Mouse (Mus musculus): Measurements from ENCODE around the gene Nudt8. TPM values are rescaled to one million over a fixed set of nuclear protein-coding genes. Genes with fewer than 3 reads are reported as not detected.
A peak's percentile ranks its signal among the peaks of the same experiment; 100 is the strongest.
"Not testable (repeated sequence)": the region's sequence is repeated elsewhere in the genome, so short reads cannot be mapped to it uniquely, and the experiment has no call there.

The Nudt8 gene
- polyA plus RNA-seq, 1 experiment from 2014 or later, result 31.5 TPM

DNA sequence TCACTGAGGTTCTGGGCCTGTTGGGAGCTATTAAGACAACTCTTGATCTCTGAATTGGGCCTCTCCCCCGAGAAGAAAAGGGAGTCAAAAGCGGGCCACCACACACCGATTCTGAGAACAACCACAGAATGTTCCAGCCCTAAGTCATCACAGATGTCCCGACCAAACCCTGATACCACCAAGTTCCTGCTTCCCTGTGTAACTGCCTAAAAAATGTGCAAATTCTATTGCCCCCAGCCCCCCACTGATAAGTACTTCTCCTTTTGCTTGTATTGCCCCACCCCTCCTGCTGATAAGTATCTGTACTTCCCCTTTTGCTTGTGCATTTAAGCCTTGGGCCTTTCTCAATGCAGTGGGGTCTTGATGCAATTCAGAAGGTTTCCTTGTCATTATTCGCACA, 43.7 kb downstream of the Nudt8 start:
- H3K4me1 ChIP-seq; ATAC-seq (ENCODE audit: insufficient number of reproducible peaks, low FRiP score, low TSS enrichment, low read depth); H3K27ac ChIP-seq; H3K4me2 ChIP-seq; H3K4me3 ChIP-seq; H3K9ac ChIP-seq; H3K27me3 ChIP-seq; H3K9me3 ChIP-seq; H3K36me3 ChIP-seq: not testable (repeated sequence)
- 86% methylated on average over 5 of the region's 5 CpGs for WGBS

DNA sequence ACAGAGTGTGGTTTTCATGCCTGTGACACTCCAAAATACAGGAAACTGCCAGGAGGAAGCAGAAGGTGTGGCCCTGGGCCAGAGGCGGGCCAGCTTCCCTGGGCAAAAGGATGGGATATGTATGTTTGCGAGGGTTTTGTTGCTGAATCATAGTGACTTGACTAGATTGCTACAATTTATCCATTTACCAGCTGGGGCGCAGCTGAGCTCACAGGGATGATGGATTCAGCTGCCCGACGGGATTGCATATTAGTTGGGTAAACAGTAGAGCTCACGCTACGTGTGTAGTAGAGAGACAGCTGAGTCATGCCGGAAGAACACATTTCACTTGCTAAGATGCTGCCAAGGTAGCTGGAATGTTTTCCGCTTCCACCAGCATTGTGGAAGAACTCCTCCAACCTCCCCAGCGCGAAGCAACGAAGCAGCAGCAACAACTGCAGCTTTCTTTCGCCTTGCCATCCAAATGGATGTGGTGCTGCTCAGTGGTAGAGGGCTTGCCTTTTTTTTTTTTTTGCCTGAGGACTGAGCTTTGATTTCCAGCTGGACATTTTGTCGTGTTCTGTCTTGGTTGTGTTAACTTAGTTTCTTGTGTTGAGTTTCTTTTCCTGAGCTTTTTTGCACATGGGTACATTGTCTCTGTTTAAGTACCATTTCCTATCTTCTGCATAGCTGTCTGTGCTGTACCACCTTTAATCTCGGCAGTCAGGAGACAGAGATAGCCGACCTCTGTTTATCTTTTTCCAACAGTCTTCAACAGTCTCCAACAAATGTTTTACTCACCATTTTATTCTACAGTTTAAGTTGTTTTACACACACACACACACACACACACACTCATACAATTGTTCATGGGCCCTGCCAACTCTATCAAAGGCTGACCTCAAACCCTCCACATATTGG, 45.8 kb downstream of the Nudt8 start, which contains the start of gene Gstp2:
Gene Gstp2, minus strand, starts transcription at position 58 of the 900 bp plus-strand sequence.
- Histone ChIP-seq H3K27me3 (no peaks in the 10 kb centered on the region), H3K27ac (peak within 1 kb of the TSS; percentile 67), H3K4me1 (peaks cover 9% of the 10 kb centered on the region), H3K4me3 (peak within 1 kb of the TSS; percentile 8), H3K36me3 (no peaks in the 10 kb centered on the region), H3K9ac (no peak within 1 kb of the TSS), H3K4me2 (peak within 1 kb of the TSS; percentile 19), H3K9me3 (no peaks in the 10 kb centered on the region)
- WGBS, result 44% methylated on average over 16 of the region's 16 CpGs
- ATAC-seq (ENCODE audit: insufficient number of reproducible peaks, low FRiP score, low TSS enrichment, low read depth), result no peak

DNA sequence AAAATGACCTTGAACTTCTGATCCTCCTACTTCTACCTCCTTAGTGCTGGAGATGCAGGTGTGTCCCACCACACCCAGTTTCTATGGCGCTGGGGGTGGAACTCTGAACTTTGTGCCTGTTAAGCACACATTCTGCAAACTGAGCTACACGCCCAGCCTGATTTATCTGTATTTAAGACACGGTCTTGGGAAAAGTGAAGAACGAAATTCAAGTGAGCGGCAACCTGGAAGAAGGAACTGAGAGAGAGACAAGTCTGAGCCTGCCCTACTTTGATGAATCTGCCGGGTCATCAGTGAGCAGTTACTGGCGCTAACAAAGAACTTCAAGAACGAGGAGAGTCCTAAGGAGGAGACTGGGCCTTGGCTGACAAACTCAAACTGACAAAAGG, 46.5 kb downstream of the Nudt8 start:
- Histone ChIP-seq H3K4me2 (no peak overlapping the region), H3K4me3 (no peak overlapping the region), H3K27ac (no peak overlapping the region; the same call in 1 of the 2 replicates), H3K9ac (no peak overlapping the region), H3K27me3 (no peaks in the 10 kb centered on the region), H3K4me1 (peaks cover 9% of the 10 kb centered on the region), H3K9me3 (no peaks in the 10 kb centered on the region), H3K36me3 (no peaks in the 10 kb centered on the region)
- no peak for ATAC-seq (ENCODE audit: insufficient number of reproducible peaks, low FRiP score, low TSS enrichment, low read depth)
- WGBS, result 73% methylated on average over 8 of the region's 8 CpGs

DNA sequence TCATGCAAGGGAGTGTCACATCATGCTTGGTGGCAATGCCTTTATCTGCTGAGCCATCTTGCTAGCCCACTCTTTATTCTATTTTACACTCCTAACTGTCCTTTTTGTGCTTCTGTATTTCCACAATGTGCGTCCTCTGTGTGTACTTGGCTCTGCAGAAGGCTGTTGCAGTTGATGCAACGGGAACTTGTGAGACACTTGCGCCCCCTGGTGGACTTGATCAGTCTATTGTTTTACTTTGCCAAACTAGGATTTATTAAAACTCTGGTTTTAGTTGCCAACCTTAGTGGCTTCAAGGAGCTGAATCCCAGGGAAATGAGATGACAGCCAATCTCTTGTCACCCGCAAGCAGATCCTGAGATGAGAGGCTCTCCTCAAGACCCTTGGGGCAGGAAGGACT, 47.5 kb downstream of the Nudt8 start:
- no peak for ATAC-seq (ENCODE audit: insufficient number of reproducible peaks, low FRiP score, low TSS enrichment, low read depth)
- Histone ChIP-seq H3K4me3 (no peak overlapping the region), H3K4me2 (no peak overlapping the region), H3K36me3 (no peaks in the 10 kb centered on the region), H3K27ac (no peak overlapping the region), H3K27me3 (no peaks in the 10 kb centered on the region), H3K9ac (no peak overlapping the region), H3K9me3 (no peaks in the 10 kb centered on the region), H3K4me1 (peaks cover 9% of the 10 kb centered on the region)
- 18% methylated on average over 4 of the region's 4 CpGs for WGBS

DNA sequence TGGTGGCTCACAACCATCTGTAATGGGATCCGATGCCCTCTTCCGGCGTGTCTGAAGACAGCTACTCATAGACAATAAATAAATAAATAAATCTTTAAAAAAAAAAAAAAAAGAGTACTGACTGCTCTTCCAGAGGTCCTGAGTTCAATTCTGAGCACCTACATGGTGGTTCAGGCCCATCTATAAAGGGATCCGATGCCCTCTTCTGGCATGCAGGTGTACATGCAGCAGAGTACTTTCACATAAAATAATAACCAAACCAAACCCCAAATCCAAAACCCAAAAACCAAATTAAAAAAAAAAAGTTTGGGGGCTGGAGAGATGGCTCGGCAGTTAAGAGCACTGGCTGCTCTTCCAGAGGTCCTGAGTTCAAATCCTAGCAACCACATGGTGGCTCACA, 48.7 kb downstream of the Nudt8 start:
- not testable (repeated sequence) for ATAC-seq (ENCODE audit: insufficient number of reproducible peaks, low FRiP score, low TSS enrichment, low read depth); H3K9me3 ChIP-seq; H3K27ac ChIP-seq; H3K9ac ChIP-seq; H3K4me1 ChIP-seq; H3K4me2 ChIP-seq; H3K4me3 ChIP-seq; H3K36me3 ChIP-seq; H3K27me3 ChIP-seq
- WGBS, result 84% methylated on average over 5 of the region's 5 CpGs

GRCm38 (mm10) chr19:4051016-4051415, 50.6 kb downstream of the Nudt8 start:
- 94% methylated on average over 5 of the region's 5 CpGs for WGBS
- no peak overlapping the region for H3K4me2 ChIP-seq
- H3K27ac ChIP-seq, result no peak overlapping the region
- H3K36me3 ChIP-seq, result no peaks in the 10 kb centered on the region
- H3K9ac ChIP-seq, result no peak overlapping the region
- ATAC-seq (ENCODE audit: insufficient number of reproducible peaks, low FRiP score, low TSS enrichment, low read depth), result no peak
- H3K27me3 ChIP-seq, result no peaks in the 10 kb centered on the region
- no peak overlapping the region for H3K4me3 ChIP-seq
- no peaks in the 10 kb centered on the region for H3K9me3 ChIP-seq
- peaks cover 5% of the 10 kb centered on the region for H3K4me1 ChIP-seq

Other genes with a start within 250 kb of the Nudt8 start
- 25.2 and 29.0 TPM in 2 replicates for gene Kmt5b, start 233.2 kb upstream of the Nudt8 start, polyA plus RNA-seq (2015; fragmentation: Nextera tagmentation; extraction: Ambion mirVana)
- gene Chka, start 148.8 kb upstream of the Nudt8 start, polyA plus RNA-seq (2015; fragmentation: Nextera tagmentation; extraction: Ambion mirVana), result 32.3 and 32.7 TPM in 2 replicates
- gene Tcirg1, start 93.4 kb upstream of the Nudt8 start, polyA plus RNA-seq (2015; fragmentation: Nextera tagmentation; extraction: Ambion mirVana), result 46.3 and 52.4 TPM in 2 replicates
- gene Ndufs8, start 87.8 kb upstream of the Nudt8 start, polyA plus RNA-seq (2015; fragmentation: Nextera tagmentation; extraction: Ambion mirVana), result 244 and 254 TPM in 2 replicates
- gene Aldh3b1, start 70.8 kb upstream of the Nudt8 start, polyA plus RNA-seq (2015; fragmentation: Nextera tagmentation; extraction: Ambion mirVana), result 2.7 and 4.2 TPM in 2 replicates
- gene Unc93b1, start 65.4 kb upstream of the Nudt8 start, polyA plus RNA-seq (2015; fragmentation: Nextera tagmentation; extraction: Ambion mirVana), result 26.1 and 30.5 TPM in 2 replicates
- gene Aldh3b3, start 41.9 kb upstream of the Nudt8 start, polyA plus RNA-seq (2015; fragmentation: Nextera tagmentation; extraction: Ambion mirVana), result 3.7 and 6.7 TPM in 2 replicates
- gene Aldh3b2, start 28.3 kb upstream of the Nudt8 start, polyA plus RNA-seq (2015; fragmentation: Nextera tagmentation; extraction: Ambion mirVana), result 35.9 and 37.2 TPM in 2 replicates
- 5.9 and 7.5 TPM in 2 replicates for gene Acy3, start 14.0 kb upstream of the Nudt8 start, polyA plus RNA-seq (2015; fragmentation: Nextera tagmentation; extraction: Ambion mirVana)
- gene Tbx10, start 7.8 kb upstream of the Nudt8 start, polyA plus RNA-seq (2015; fragmentation: Nextera tagmentation; extraction: Ambion mirVana), result not detected in 2 replicates
- 3.3 and 3.5 TPM in 2 replicates for gene Gm49405, start within 50 bp of the Nudt8 start, polyA plus RNA-seq (2015; fragmentation: Nextera tagmentation; extraction: Ambion mirVana)
- gene Doc2g, start 2.7 kb downstream of the Nudt8 start, polyA plus RNA-seq (2015; fragmentation: Nextera tagmentation; extraction: Ambion mirVana), result 3.8 and 4.4 TPM in 2 replicates
- 193 and 209 TPM in 2 replicates for gene Ndufv1, start 12.2 kb downstream of the Nudt8 start, polyA plus RNA-seq (2015; fragmentation: Nextera tagmentation; extraction: Ambion mirVana)
- 488 and 537 TPM in 2 replicates for gene Gstp1, start 37.4 kb downstream of the Nudt8 start, polyA plus RNA-seq (2015; fragmentation: Nextera tagmentation; extraction: Ambion mirVana)
- gene Gstp2, start 45.4 kb downstream of the Nudt8 start, polyA plus RNA-seq (2015; fragmentation: Nextera tagmentation; extraction: Ambion mirVana), result 1.4 and 2.3 TPM in 2 replicates
- 0.46 and 0.65 TPM in 2 replicates for gene Gstp3, start 59.0 kb downstream of the Nudt8 start, polyA plus RNA-seq (2015; fragmentation: Nextera tagmentation; extraction: Ambion mirVana)
- gene Cabp2, start 81.0 kb downstream of the Nudt8 start, polyA plus RNA-seq (2015; fragmentation: Nextera tagmentation; extraction: Ambion mirVana), result not detected in 2 replicates
- gene Cdk2ap2, start 96.6 kb downstream of the Nudt8 start, polyA plus RNA-seq (2015; fragmentation: Nextera tagmentation; extraction: Ambion mirVana), result 82.7 and 85.6 TPM in 2 replicates
- 5.6 and 6.2 TPM in 2 replicates for gene Pitpnm1, start 99.4 kb downstream of the Nudt8 start, polyA plus RNA-seq (2015; fragmentation: Nextera tagmentation; extraction: Ambion mirVana)
- gene Aip, start 125.3 kb downstream of the Nudt8 start, polyA plus RNA-seq (2015; fragmentation: Nextera tagmentation; extraction: Ambion mirVana), result 95.5 and 97.7 TPM in 2 replicates
- gene Gpr152, start 139.2 kb downstream of the Nudt8 start, polyA plus RNA-seq (2015; fragmentation: Nextera tagmentation; extraction: Ambion mirVana), result not detected in 2 replicates
- 0.05 and 0.06 TPM in 2 replicates for gene Cabp4, start 143.5 kb downstream of the Nudt8 start, polyA plus RNA-seq (2015; fragmentation: Nextera tagmentation; extraction: Ambion mirVana)
- 169 and 170 TPM in 2 replicates for gene Coro1b, start 148.0 kb downstream of the Nudt8 start, polyA plus RNA-seq (2015; fragmentation: Nextera tagmentation; extraction: Ambion mirVana)
- gene Ptprcap, start 153.0 kb downstream of the Nudt8 start, polyA plus RNA-seq (2015; fragmentation: Nextera tagmentation; extraction: Ambion mirVana), result 7.4 and 9.5 TPM in 2 replicates
- 68.8 and 79.3 TPM in 2 replicates for gene Rps6kb2, start 162.8 kb downstream of the Nudt8 start, polyA plus RNA-seq (2015; fragmentation: Nextera tagmentation; extraction: Ambion mirVana)
- 1.8 and 2.7 TPM in 2 replicates for gene Carns1, start 174.9 kb downstream of the Nudt8 start, polyA plus RNA-seq (2015; fragmentation: Nextera tagmentation; extraction: Ambion mirVana)
- gene Tbc1d10c, start 190.7 kb downstream of the Nudt8 start, polyA plus RNA-seq (2015; fragmentation: Nextera tagmentation; extraction: Ambion mirVana), result 3.9 and 4.5 TPM in 2 replicates
- gene Ppp1ca, start 191.5 kb downstream of the Nudt8 start, polyA plus RNA-seq (2015; fragmentation: Nextera tagmentation; extraction: Ambion mirVana), result 759 and 834 TPM in 2 replicates
- 31.6 and 33.5 TPM in 2 replicates for gene Rad9a, start 201.1 kb downstream of the Nudt8 start, polyA plus RNA-seq (2015; fragmentation: Nextera tagmentation; extraction: Ambion mirVana)
- gene Clcf1, start 213.7 kb downstream of the Nudt8 start, polyA plus RNA-seq (2015; fragmentation: Nextera tagmentation; extraction: Ambion mirVana), result 8.1 and 8.4 TPM in 2 replicates
- not detected in 2 replicates for gene AC109138.7, start 213.8 kb downstream of the Nudt8 start, polyA plus RNA-seq (2015; fragmentation: Nextera tagmentation; extraction: Ambion mirVana)
- gene Pold4, start 231.3 kb downstream of the Nudt8 start, polyA plus RNA-seq (2015; fragmentation: Nextera tagmentation; extraction: Ambion mirVana), result 27.7 and 35.9 TPM in 2 replicates

Measured in limb, embryonic 15.5 days (tissue).